Mouse (Mus musculus): ENCODE results near the gene Gm10490. TPM values are rescaled to one million over a fixed set of nuclear protein-coding genes. Genes with fewer than 3 reads are reported as not detected.
"Not testable (repeated sequence)": the region's sequence is repeated elsewhere in the genome, so short reads cannot be mapped to it uniquely, and the experiment has no call there.

The Gm10490 gene
- not detected in 2 replicates for polyA plus RNA-seq (2015; fragmentation: Nextera tagmentation; extraction: Ambion mirVana)

- not testable (repeated sequence) for H3K4me3 ChIP-seq (replicated peaks); H3K27ac ChIP-seq (replicated peaks); ATAC-seq (ENCODE audit: insufficient number of reproducible peaks, low FRiP score, low TSS enrichment, low read depth); H3K4me2 ChIP-seq (replicated peaks); H3K9me3 ChIP-seq (replicated peaks); H3K27me3 ChIP-seq; H3K9ac ChIP-seq; H3K36me3 ChIP-seq; H3K4me1 ChIP-seq
- 91% methylated on average over 4 of the region's 4 CpGs for WGBS
These were observed at the start of gene Gm10490 for GRCm38 (mm10) chrX:7909242-7909641. TSS of gene Gm10490 (plus strand) at chrX:7909542.

- Histone ChIP-seq H3K9me3 (replicated peaks) (no peaks in the 10 kb centered on the region), H3K4me3 (replicated peaks) (no peak overlapping the region), H3K4me2 (replicated peaks) (no peak overlapping the region), H3K4me1 (no peaks in the 10 kb centered on the region), H3K27me3 (no peaks in the 10 kb centered on the region), H3K27ac (replicated peaks) (no peak overlapping the region), H3K36me3 (no peaks in the 10 kb centered on the region), H3K9ac (no peak overlapping the region)
- no peak for ATAC-seq (ENCODE audit: insufficient number of reproducible peaks, low FRiP score, low TSS enrichment, low read depth)
- 96% methylated on average over 1 of the region's 1 CpGs for WGBS
These were observed 46.2 kb upstream of the Gm10490 start for GRCm38 (mm10) chrX:7863181-7863580.

- H3K4me1 ChIP-seq = no peaks in the 10 kb centered on the region
- ATAC-seq (ENCODE audit: insufficient number of reproducible peaks, low FRiP score, low TSS enrichment, low read depth) = no peak
These were observed 44.8 kb upstream of the Gm10490 start for GRCm38 (mm10) chrX:7864551-7864950.

GRCm38 (mm10) chrX:7865343-7865742 lies 44.0 kb upstream of the Gm10490 start:
- no peaks in the 10 kb centered on the region for H3K36me3 ChIP-seq
- no peak for ATAC-seq (ENCODE audit: insufficient number of reproducible peaks, low FRiP score, low TSS enrichment, low read depth)
- no peaks in the 10 kb centered on the region for H3K4me1 ChIP-seq
- no peak overlapping the region for H3K9ac ChIP-seq
- no peaks in the 10 kb centered on the region for H3K9me3 ChIP-seq (replicated peaks)
- no peaks in the 10 kb centered on the region for H3K27me3 ChIP-seq
- H3K4me2 ChIP-seq (replicated peaks) = no peak overlapping the region
- WGBS = 44% methylated on average over 2 of the region's 2 CpGs
- no peak overlapping the region for H3K27ac ChIP-seq (replicated peaks)
- H3K4me3 ChIP-seq (replicated peaks) = no peak overlapping the region

More at GRCm38 (mm10) chrX:7864551-7864950, 44.8 kb upstream of the Gm10490 start:
- no peaks in the 10 kb centered on the region for H3K36me3 ChIP-seq
- H3K4me3 ChIP-seq (replicated peaks) = no peak overlapping the region
- no peak overlapping the region for H3K9ac ChIP-seq
- no peaks in the 10 kb centered on the region for H3K27me3 ChIP-seq
- 79% methylated on average over 3 of the region's 3 CpGs for WGBS
- H3K4me2 ChIP-seq (replicated peaks) = no peak overlapping the region
- no peaks in the 10 kb centered on the region for H3K9me3 ChIP-seq (replicated peaks)
- no peak overlapping the region for H3K27ac ChIP-seq (replicated peaks)

- no peaks in the 10 kb centered on the region for H3K4me1 ChIP-seq
- no peaks in the 10 kb centered on the region for H3K9me3 ChIP-seq (replicated peaks)
- no peaks in the 10 kb centered on the region for H3K36me3 ChIP-seq
- no peaks in the 10 kb centered on the region for H3K27me3 ChIP-seq
- no peak overlapping the region for H3K27ac ChIP-seq (replicated peaks)
- no peak for ATAC-seq (ENCODE audit: insufficient number of reproducible peaks, low FRiP score, low TSS enrichment, low read depth)
- H3K4me2 ChIP-seq (replicated peaks) = no peak overlapping the region
- no peak overlapping the region for H3K4me3 ChIP-seq (replicated peaks)
- H3K9ac ChIP-seq = no peak overlapping the region
- WGBS = 64% methylated on average over 2 of the region's 2 CpGs
These were observed 43.6 kb upstream of the Gm10490 start for GRCm38 (mm10) chrX:7865786-7866185.

- Histone ChIP-seq H3K4me2 (replicated peaks) (no peak overlapping the region), H3K9ac (no peak overlapping the region), H3K4me1 (no peaks in the 10 kb centered on the region), H3K9me3 (replicated peaks) (no peaks in the 10 kb centered on the region), H3K27ac (replicated peaks) (no peak overlapping the region), H3K27me3 (no peaks in the 10 kb centered on the region), H3K36me3 (peaks cover 5% of the 10 kb centered on the region; the same call in 1 of the 2 replicates), H3K4me3 (replicated peaks) (no peak overlapping the region)
- WGBS = 95% methylated on average over 1 of the region's 1 CpGs
- ATAC-seq (ENCODE audit: insufficient number of reproducible peaks, low FRiP score, low TSS enrichment, low read depth) = no peak
These were observed 42.2 kb upstream of the Gm10490 start for GRCm38 (mm10) chrX:7867141-7867540.

- Histone ChIP-seq H3K36me3 (peaks cover 7% of the 10 kb centered on the region; the same call in 1 of the 2 replicates), H3K4me3 (replicated peaks) (no peak overlapping the region), H3K27ac (replicated peaks) (no peak overlapping the region), H3K9me3 (replicated peaks) (no peaks in the 10 kb centered on the region), H3K9ac (no peak overlapping the region), H3K4me2 (replicated peaks) (no peak overlapping the region), H3K27me3 (no peaks in the 10 kb centered on the region), H3K4me1 (no peaks in the 10 kb centered on the region)
- 54% methylated on average over 2 of the region's 2 CpGs for WGBS
- ATAC-seq (ENCODE audit: insufficient number of reproducible peaks, low FRiP score, low TSS enrichment, low read depth) = no peak
These were observed 40.8 kb upstream of the Gm10490 start for GRCm38 (mm10) chrX:7868506-7868905.

GRCm38 (mm10) chrX:7869826-7870225 lies 39.5 kb upstream of the Gm10490 start:
- Histone ChIP-seq H3K9me3 (replicated peaks) (no peaks in the 10 kb centered on the region), H3K27me3 (no peaks in the 10 kb centered on the region), H3K4me1 (no peaks in the 10 kb centered on the region), H3K4me3 (replicated peaks) (no peak overlapping the region), H3K9ac (no peak overlapping the region), H3K4me2 (replicated peaks) (no peak overlapping the region), H3K27ac (replicated peaks) (no peak overlapping the region), H3K36me3 (peaks cover 7% of the 10 kb centered on the region; the same call in 1 of the 2 replicates)
- 56% methylated on average over 3 of the region's 3 CpGs for WGBS
- no peak for ATAC-seq (ENCODE audit: insufficient number of reproducible peaks, low FRiP score, low TSS enrichment, low read depth)

- no peak within 1 kb of the TSS; the same call in 1 of the 2 replicates for H3K9ac ChIP-seq
- peak; percentile 83 for ATAC-seq (ENCODE audit: insufficient number of reproducible peaks, low FRiP score, low TSS enrichment, low read depth)
- 0 out of 2 replicates have a peak, but pooled peaks cover 5% of the 10 kb centered on the region for H3K4me1 ChIP-seq
- WGBS = 16% methylated on average over 38 of the region's 38 CpGs
- H3K4me2 ChIP-seq (replicated peaks) = peak within 1 kb of the TSS; percentile 78
- H3K4me3 ChIP-seq (replicated peaks) = peak within 1 kb of the TSS; percentile 45
- no peaks in the 10 kb centered on the region for H3K9me3 ChIP-seq (replicated peaks)
- H3K27ac ChIP-seq (replicated peaks) = no peak within 1 kb of the TSS
- H3K36me3 ChIP-seq = no peaks in the 10 kb centered on the region
- no peaks in the 10 kb centered on the region for H3K27me3 ChIP-seq
These were observed 31.3 kb upstream of the Gm10490 start, which contains the start of gene Pim2 for GRCm38 (mm10) chrX:7878007-7878419. TSS of gene Pim2 (plus strand) at chrX:7878262.

- H3K27me3 ChIP-seq = no peaks in the 10 kb centered on the region
- peak overlapping the region; percentile 45 for H3K4me3 ChIP-seq (replicated peaks)
- 0 out of 2 replicates have a peak, but pooled peaks cover 5% of the 10 kb centered on the region for H3K4me1 ChIP-seq
- H3K4me2 ChIP-seq (replicated peaks) = peak overlapping the region; percentile 78
- WGBS = 24% methylated on average over 21 of the region's 21 CpGs
- H3K27ac ChIP-seq (replicated peaks) = no peak overlapping the region
- H3K9me3 ChIP-seq (replicated peaks) = no peaks in the 10 kb centered on the region
- no peak overlapping the region; the same call in 1 of the 2 replicates for H3K9ac ChIP-seq
- no peaks in the 10 kb centered on the region for H3K36me3 ChIP-seq
- 0 out of 2 replicates have a peak, but pooled peaks have one; percentile 22 for ATAC-seq (ENCODE audit: insufficient number of reproducible peaks, low FRiP score, low TSS enrichment, low read depth)
These were observed 30.8 kb upstream of the Gm10490 start for GRCm38 (mm10) chrX:7878495-7878894.

- no peak overlapping the region for H3K4me3 ChIP-seq (replicated peaks)
- ATAC-seq (ENCODE audit: insufficient number of reproducible peaks, low FRiP score, low TSS enrichment, low read depth) = no peak
- H3K4me1 ChIP-seq = 0 out of 2 replicates have a peak, but pooled peaks cover 5% of the 10 kb centered on the region
- no peak overlapping the region for H3K27ac ChIP-seq (replicated peaks)
- WGBS = 18% methylated on average over 11 of the region's 11 CpGs
- no peaks in the 10 kb centered on the region for H3K27me3 ChIP-seq
- H3K9ac ChIP-seq = no peak overlapping the region
- peak overlapping the region; percentile 78 for H3K4me2 ChIP-seq (replicated peaks)
- no peaks in the 10 kb centered on the region for H3K36me3 ChIP-seq
- no peaks in the 10 kb centered on the region for H3K9me3 ChIP-seq (replicated peaks)
These were observed 29.5 kb upstream of the Gm10490 start for GRCm38 (mm10) chrX:7879819-7880218.

All from embryonic facial prominence, embryonic 15.5 days (tissue).